Mouse (Mus musculus) heart, embryonic 13.5 days (tissue): Measurements from ENCODE around the gene Ldlrad3. TPM values are rescaled to one million over a fixed set of nuclear protein-coding genes. Genes with fewer than 3 reads are reported as not detected.
A peak's percentile ranks its signal among the peaks of the same experiment; 100 is the strongest.

ENCODE experiments used
- ATAC-seq: fragments of 200-750 bp; cut with Nextera tagmentation; 2 replicates; pipeline ENCODE4 v1.8.0; 2017; ENCODE audit warnings: moderate TSS enrichment; ENCODE audit not compliant: insufficient number of reproducible peaks, low FRiP score, low TSS enrichment; ENCODE audit errors: extremely low read depth
- H3K27ac ChIP-seq: fragments of 300-500 bp; sonication (generic); replicated peaks from 2 replicates; pipeline ENCODE4 v1.5.1; 2015; ENCODE audit warnings: moderate library complexity, mild to moderate bottlenecking, inconsistent platforms
- H3K27me3 ChIP-seq: fragments of 300-500 bp; sonication (generic); replicated peaks from 2 replicates; pipeline ENCODE4 v1.6.1; 2015; ENCODE audit warnings: mild to moderate bottlenecking, inconsistent platforms
- H3K36me3 ChIP-seq: fragments of 300-500 bp; sonication (generic); 2 replicates; pipeline ENCODE4 v1.6.1; 2015; ENCODE audit warnings: mild to moderate bottlenecking, inconsistent platforms
- H3K4me1 ChIP-seq: fragments of 300-500 bp; sonication (generic); 2 replicates; pipeline ENCODE4 v1.6.1; 2015; ENCODE audit warnings: inconsistent platforms
- H3K4me2 ChIP-seq: fragments of 300-500 bp; sonication (generic); 2 replicates; pipeline ENCODE4 v1.6.1; 2015; ENCODE audit warnings: inconsistent platforms, mild to moderate bottlenecking, moderate library complexity
- H3K4me3 ChIP-seq: fragments of 300-500 bp; sonication (generic); 2 replicates; pipeline ENCODE4 v1.5.1; 2015; ENCODE audit warnings: moderate library complexity, mild to moderate bottlenecking, inconsistent platforms
- H3K9ac ChIP-seq: fragments of 300-500 bp; sonication (generic); 2 replicates; pipeline ENCODE4 v1.6.1; 2015; ENCODE audit warnings: inconsistent platforms, mild to moderate bottlenecking, moderate library complexity
- H3K9me3 ChIP-seq: fragments of 300-500 bp; sonication (generic); 2 replicates; pipeline ENCODE4 v1.6.1; 2016; ENCODE audit warnings: inconsistent platforms
- WGBS: fragments of 180-500 bp; shearing (Covaris S2); methylation state at CpG from one replicate; pipeline ENCODE4 v1.1.7; 2015; ENCODE audit warnings: mixed read lengths; 5-methylcytosine and 5-hydroxymethylcytosine counted together
- polyA plus RNA-seq: library from polyadenylated mRNA; unstranded; fragments of >200 nt; fragmentation: Nextera tagmentation; extraction: Ambion mirVana; gene quantifications from 2 replicates; pipeline ENCODE4 v1.2.1, GENCODE M21; 2015

Ldlrad3 gene
- polyA plus RNA-seq, 1 experiment from 2014 or later = 16.3 TPM

DNA sequence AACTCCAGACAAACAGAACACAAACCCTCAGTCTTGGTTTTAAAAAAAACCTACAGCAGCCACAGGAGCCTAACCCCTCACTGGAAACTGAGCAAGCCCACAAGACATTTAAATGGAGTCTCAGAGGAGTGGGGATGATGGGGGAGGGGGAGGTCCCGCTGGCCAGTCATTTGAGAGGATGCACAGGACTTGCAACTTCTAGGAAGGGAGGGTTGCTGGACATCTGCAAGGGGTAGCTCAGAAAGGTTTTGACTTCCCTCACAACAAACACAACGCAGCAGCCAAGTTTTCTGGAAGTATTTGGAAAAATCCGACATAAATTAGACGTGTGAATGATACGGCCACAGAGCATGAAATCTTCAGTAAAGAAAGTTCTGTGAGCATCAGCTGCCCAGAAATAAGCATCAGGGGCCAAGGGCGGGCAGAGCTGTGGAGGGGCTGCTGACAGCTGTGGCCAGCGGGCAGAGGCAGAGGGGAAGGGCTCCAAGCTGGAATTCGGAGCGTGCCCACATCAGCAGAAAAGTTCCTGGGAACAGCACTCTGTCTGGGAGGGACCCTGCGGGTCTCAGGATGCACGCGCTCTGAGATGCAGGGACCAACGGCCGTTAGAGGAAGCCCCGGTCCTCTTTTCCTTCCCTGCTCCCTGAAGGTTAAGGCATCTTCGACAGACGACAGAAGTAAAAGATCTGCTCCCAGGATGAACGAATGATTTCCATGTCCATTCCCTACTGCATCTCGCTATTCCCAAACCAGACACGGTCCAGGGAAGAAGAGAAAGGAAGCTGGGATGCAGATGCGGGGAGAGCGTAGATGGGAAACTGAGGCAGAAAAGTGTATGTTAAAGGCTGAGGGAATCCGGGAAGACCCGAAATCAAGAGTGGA lies 875 bp downstream of the Ldlrad3 start:
- H3K27me3 ChIP-seq = no peaks in the 10 kb centered on the region
- no peaks in the 10 kb centered on the region for H3K36me3 ChIP-seq
- H3K4me3 ChIP-seq = peak overlapping the region; percentile 78
- no peaks in the 10 kb centered on the region for H3K9me3 ChIP-seq
- peak overlapping the region; percentile 80 for H3K27ac ChIP-seq
- H3K4me1 ChIP-seq = peaks cover 24% of the 10 kb centered on the region
- H3K4me2 ChIP-seq = peak overlapping the region; percentile 79
- WGBS = 2% methylated on average over 24 of the region's 24 CpGs
- H3K9ac ChIP-seq = peak overlapping the region; percentile 86
- no peak for ATAC-seq

DNA sequence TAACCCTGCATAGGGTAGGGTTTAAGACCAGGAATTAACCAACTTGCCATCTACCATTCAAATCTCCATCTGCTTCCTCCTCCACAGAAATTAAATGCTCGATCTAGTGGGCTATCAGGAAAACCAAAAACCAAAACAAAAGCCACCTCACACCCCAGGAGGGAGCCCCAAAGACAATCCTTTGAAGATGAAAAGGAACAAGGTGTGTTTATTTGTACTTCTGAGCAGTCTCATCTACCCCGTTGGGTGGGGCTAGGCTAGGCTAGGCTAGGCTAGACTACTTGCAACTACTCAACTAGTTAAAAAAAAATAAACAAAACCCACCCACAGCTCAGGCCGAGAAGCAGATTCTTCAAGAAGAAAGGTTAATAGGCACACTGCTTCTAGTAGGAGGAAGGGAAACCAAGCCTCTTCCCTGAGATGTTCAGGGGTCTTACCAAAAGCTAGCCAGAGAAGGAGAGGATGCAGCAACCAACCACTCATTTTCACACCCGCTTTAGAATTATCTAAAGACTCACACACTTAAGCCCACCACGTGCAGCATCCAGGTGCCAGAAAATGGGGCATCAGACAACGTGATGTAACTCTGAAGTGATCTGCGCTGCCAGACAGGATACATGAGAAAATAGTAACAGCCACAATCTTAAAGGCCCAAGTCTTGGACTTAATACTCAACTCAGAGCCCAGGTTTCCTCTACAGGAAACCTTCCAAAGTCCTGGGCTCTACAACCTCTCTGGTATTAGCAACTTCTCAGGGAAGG lies 2.3 kb downstream of the Ldlrad3 start:
- H3K27me3 ChIP-seq = no peaks in the 10 kb centered on the region
- 61% methylated on average over 7 of the region's 7 CpGs for WGBS
- H3K27ac ChIP-seq = no peak overlapping the region
- H3K9ac ChIP-seq = no peak overlapping the region
- H3K9me3 ChIP-seq = no peaks in the 10 kb centered on the region
- no peak overlapping the region for H3K4me3 ChIP-seq
- ATAC-seq = no peak
- H3K4me1 ChIP-seq = peaks cover 24% of the 10 kb centered on the region
- H3K36me3 ChIP-seq = no peaks in the 10 kb centered on the region
- H3K4me2 ChIP-seq = no peak overlapping the region

DNA sequence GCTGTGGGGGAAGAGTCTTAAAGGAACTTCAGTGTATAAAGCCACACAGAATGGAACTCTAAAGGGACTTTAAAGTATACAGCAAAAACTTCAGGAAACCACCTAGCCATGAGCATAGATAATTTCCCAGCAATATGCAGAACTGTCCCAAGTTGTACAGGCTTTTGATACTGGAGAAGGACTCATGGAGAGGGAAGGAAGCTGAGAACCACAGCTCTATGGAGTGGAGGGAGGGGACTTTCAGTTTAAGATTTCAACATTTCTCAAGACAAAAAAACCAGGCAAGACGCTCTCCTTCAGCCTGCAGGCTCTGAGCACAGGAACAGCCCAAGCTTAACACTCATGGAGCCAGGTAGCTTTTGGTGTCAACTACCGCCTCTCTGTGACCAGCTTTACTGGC lies 4.7 kb downstream of the Ldlrad3 start:
- ATAC-seq = no peak
- WGBS = 67% methylated on average over 2 of the region's 2 CpGs
- Histone ChIP-seq H3K27me3 (no peaks in the 10 kb centered on the region), H3K4me3 (no peak overlapping the region), H3K27ac (no peak overlapping the region), H3K9me3 (no peaks in the 10 kb centered on the region), H3K36me3 (no peaks in the 10 kb centered on the region), H3K9ac (no peak overlapping the region), H3K4me2 (no peak overlapping the region), H3K4me1 (peaks cover 29% of the 10 kb centered on the region)

DNA sequence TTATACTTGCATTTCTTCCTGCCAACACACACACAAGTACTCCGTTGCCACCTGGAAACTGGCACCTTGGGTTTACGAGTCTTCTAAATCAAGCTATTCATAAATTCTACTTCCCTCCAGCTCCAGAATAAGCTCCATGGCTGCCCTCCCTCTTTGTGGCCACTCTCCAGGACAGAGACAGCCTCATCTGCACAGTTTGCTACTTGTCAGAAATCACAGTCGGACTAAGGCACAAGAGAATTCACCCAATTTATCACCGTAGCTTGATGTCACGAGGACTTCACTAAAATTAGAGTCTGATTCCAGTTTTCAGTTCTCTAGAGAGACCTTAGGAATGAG lies 9.8 kb downstream of the Ldlrad3 start:
- H3K4me3 ChIP-seq = no peak overlapping the region
- H3K4me2 ChIP-seq = no peak overlapping the region
- no peaks in the 10 kb centered on the region for H3K36me3 ChIP-seq
- no peaks in the 10 kb centered on the region for H3K9me3 ChIP-seq
- 72% methylated on average over 5 of the region's 5 CpGs for WGBS
- no peaks in the 10 kb centered on the region for H3K27me3 ChIP-seq
- H3K4me1 ChIP-seq = peaks cover 20% of the 10 kb centered on the region
- H3K9ac ChIP-seq = no peak overlapping the region
- H3K27ac ChIP-seq = no peak overlapping the region
- ATAC-seq = no peak

GRCm38 (mm10) chr2:102175741-102176433 lies 10.3 kb downstream of the Ldlrad3 start:
- Histone ChIP-seq H3K9me3 (no peaks in the 10 kb centered on the region), H3K4me2 (no peak overlapping the region), H3K36me3 (no peaks in the 10 kb centered on the region), H3K4me1 (peaks cover 20% of the 10 kb centered on the region), H3K27me3 (no peaks in the 10 kb centered on the region), H3K9ac (no peak overlapping the region), H3K27ac (no peak overlapping the region), H3K4me3 (no peak overlapping the region)
- WGBS = 72% methylated on average over 15 of the region's 15 CpGs
- no peak for ATAC-seq

- no peak overlapping the region for H3K9ac ChIP-seq
- H3K9me3 ChIP-seq = no peaks in the 10 kb centered on the region
- no peak overlapping the region for H3K27ac ChIP-seq
- H3K4me3 ChIP-seq = no peak overlapping the region
- 88% methylated on average over 4 of the region's 4 CpGs for WGBS
- H3K36me3 ChIP-seq = no peaks in the 10 kb centered on the region
- no peaks in the 10 kb centered on the region for H3K27me3 ChIP-seq
- no peak for ATAC-seq
- peaks cover 21% of the 10 kb centered on the region for H3K4me1 ChIP-seq
- no peak overlapping the region for H3K4me2 ChIP-seq
These were observed 13.7 kb downstream of the Ldlrad3 start for GRCm38 (mm10) chr2:102172458-102172857.

DNA sequence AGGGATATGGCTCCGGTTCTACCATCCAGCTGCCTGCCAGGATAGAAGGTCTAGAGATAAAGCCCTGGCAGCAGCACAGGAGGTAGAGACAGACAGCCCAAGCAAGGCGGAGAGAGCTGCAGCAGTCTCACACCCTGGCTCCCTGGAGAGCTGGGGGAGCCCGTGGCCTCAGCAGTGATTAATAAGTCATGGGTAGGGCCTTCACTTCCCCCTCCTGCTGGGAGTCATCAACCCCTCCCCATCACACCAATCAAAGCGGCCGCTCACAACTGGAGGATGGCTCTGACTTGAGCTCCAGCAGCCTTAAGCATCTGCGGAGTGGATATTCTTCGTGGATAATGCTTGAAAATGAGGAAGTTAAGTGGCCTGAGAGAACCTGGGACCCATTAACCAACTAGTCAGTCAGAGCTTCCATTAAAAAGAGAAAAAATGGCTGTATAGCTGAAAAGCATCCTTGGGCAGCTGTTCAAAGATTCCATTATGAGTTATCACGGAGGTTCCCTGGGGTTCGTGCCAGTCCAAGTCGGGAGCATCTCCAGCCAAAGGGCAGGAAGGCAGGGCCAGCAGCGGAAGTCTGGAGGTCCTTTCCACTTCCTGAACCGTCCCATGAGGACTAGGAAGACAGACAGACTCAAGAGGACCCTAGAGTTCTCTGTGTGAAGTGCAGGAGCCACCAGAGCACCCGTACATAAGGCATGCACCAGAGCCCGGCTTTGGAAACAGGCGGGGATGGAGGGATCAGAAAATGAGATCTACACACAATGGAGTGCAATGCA lies 19.4 kb downstream of the Ldlrad3 start:
- Histone ChIP-seq H3K4me2 (peak overlapping the region; percentile 48), H3K27me3 (no peaks in the 10 kb centered on the region), H3K4me3 (0 out of 2 replicates have a peak overlapping the region, but pooled peaks have one; percentile 6), H3K9ac (no peak overlapping the region), H3K9me3 (no peaks in the 10 kb centered on the region), H3K27ac (peak overlapping the region; percentile 6; the same call in 1 of the 2 replicates), H3K4me1 (peaks cover 18% of the 10 kb centered on the region), H3K36me3 (no peaks in the 10 kb centered on the region)
- WGBS = 26% methylated on average over 15 of the region's 15 CpGs
- ATAC-seq = no peak

- H3K4me3 ChIP-seq = no peak overlapping the region
- H3K9me3 ChIP-seq = no peaks in the 10 kb centered on the region
- no peak overlapping the region for H3K27ac ChIP-seq
- H3K27me3 ChIP-seq = no peaks in the 10 kb centered on the region
- no peak for ATAC-seq
- no peaks in the 10 kb centered on the region for H3K36me3 ChIP-seq
- 76% methylated on average over 3 of the region's 3 CpGs for WGBS
- peaks cover 15% of the 10 kb centered on the region for H3K4me1 ChIP-seq
- H3K4me2 ChIP-seq = no peak overlapping the region
- no peak overlapping the region for H3K9ac ChIP-seq
These were observed 23.1 kb downstream of the Ldlrad3 start for GRCm38 (mm10) chr2:102163106-102163505.

DNA sequence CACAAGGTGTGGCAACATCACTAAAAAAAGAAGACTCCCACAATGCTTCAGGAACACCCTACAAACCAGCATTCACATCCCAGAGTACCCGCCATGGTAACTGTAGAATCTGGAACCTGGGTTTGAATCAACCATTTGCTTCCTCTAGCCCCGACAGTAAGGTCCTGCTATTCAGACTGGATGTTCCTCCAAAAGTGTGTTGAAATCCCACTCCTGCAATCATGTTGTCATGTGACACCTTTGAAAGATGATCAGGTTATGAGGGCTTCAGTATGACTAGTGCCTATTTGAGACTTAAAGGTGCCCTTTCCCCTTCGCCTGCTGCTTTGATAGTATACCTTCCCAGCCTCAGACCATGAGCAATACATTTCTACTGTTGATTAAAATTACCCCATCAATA lies 28.6 kb downstream of the Ldlrad3 start:
- WGBS = 81% methylated on average over 3 of the region's 3 CpGs
- Histone ChIP-seq H3K36me3 (no peaks in the 10 kb centered on the region), H3K9me3 (no peaks in the 10 kb centered on the region), H3K4me1 (peaks cover 19% of the 10 kb centered on the region), H3K4me3 (no peak overlapping the region), H3K4me2 (no peak overlapping the region), H3K9ac (no peak overlapping the region), H3K27ac (no peak overlapping the region), H3K27me3 (no peaks in the 10 kb centered on the region)
- no peak for ATAC-seq

- no peak for ATAC-seq
- Histone ChIP-seq H3K4me1 (peaks cover 19% of the 10 kb centered on the region), H3K4me2 (no peak overlapping the region), H3K4me3 (no peak overlapping the region), H3K9me3 (no peaks in the 10 kb centered on the region), H3K36me3 (no peaks in the 10 kb centered on the region), H3K27me3 (no peaks in the 10 kb centered on the region), H3K27ac (no peak overlapping the region), H3K9ac (no peak overlapping the region)
- 60% methylated on average over 9 of the region's 9 CpGs for WGBS
These were observed 29.2 kb downstream of the Ldlrad3 start for GRCm38 (mm10) chr2:102157010-102157409.

- Histone ChIP-seq H3K27ac (no peak overlapping the region), H3K36me3 (no peaks in the 10 kb centered on the region), H3K4me1 (peaks cover 19% of the 10 kb centered on the region), H3K27me3 (no peaks in the 10 kb centered on the region), H3K4me3 (no peak overlapping the region), H3K9ac (no peak overlapping the region), H3K4me2 (no peak overlapping the region), H3K9me3 (no peaks in the 10 kb centered on the region)
- ATAC-seq = no peak
- 32% methylated on average over 9 of the region's 9 CpGs for WGBS
These were observed 29.7 kb downstream of the Ldlrad3 start for GRCm38 (mm10) chr2:102156460-102156859.
